Mouse (Mus musculus): Measurements from ENCODE around the gene Thsd4.
"Not testable (repeated sequence)": the region's sequence is repeated elsewhere in the genome, so short reads cannot be mapped to it uniquely, and the experiment has no call there.

Gene Thsd4

GRCm38 (mm10) chr9:60208843-60209242 lies 313.0 kb downstream of the Thsd4 start:
- DNase-seq (ENCODE audit: low read depth) = no peak

- no peak for DNase-seq (ENCODE audit: low read depth)
These were observed 318.7 kb downstream of the Thsd4 start for GRCm38 (mm10) chr9:60203141-60203540.

DNA sequence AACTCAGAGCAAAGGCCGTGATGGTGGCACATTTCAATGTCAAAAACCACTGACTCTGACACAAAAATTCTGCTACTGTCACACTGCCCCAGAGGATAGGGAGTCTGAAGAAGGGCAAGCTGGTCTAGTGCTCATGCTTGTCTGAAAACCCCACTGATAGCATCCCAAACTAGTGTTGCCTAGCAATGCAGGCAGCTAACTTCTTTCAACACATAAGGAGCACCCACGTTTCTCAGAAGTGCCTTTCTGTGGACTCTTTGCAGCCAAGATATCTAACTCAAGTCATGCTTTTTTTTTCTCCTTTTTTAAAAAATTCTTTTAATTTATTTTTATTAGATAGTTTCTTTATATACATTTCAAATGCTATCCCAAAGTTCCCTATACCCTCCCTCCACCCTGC lies 321.4 kb downstream of the Thsd4 start:
- no peak for DNase-seq (ENCODE audit: low read depth)

DNA sequence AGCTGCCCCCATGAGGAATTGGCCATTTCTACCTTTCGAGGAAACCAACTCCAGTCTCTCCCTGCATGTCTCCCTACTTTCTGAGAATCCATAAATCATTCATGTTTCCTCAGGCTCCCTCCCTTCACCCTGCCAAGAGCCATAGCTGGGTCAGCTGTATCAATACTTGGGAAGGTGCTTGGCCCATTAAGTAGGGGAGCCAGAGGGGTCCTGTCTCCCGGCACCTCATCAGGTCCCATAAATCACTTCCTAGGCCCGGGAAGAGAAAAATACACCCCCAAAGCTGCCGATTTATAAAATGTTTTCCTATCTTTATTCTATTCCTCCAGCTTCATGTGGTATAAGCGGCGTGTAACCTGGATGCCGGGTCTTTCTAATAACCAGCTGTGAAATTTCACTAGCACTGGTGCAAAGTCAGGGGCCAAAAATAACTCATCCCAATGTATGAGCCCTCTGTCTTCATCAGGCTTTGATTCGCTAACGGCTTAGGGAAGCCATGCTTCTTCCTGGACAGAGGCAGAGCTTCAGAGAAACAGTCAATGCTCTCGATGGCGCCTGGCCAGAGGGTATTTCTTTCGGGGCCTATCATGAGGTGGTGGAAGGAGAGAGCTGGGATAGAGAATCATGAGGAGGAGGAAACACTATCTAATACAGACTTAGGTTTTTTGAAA lies 323.2 kb downstream of the Thsd4 start:
- no peak for DNase-seq (ENCODE audit: low read depth)

DNA sequence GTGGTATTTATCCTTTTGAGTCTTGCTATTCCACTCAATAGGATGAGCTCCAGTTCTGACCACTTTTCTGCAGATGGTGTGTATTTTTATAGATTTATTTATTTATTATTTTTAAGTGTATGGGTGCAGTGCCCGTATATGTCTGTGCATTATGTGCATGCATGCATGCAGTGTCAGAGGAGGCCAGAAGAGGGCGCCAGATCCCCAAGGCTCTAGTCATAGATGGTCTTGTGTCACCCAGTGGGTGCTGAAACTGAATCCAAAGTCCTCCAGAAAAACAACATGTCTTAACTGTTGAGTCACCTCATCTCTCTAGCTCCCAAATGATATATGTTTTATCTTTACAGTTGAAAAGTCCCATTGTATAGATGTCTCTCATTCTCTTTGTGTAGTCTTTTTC lies 326.3 kb downstream of the Thsd4 start:
- peak; percentile 1 for DNase-seq (ENCODE audit: low read depth)

GRCm38 (mm10) chr9:60194905-60195304 lies 326.9 kb downstream of the Thsd4 start:
- DNase-seq (ENCODE audit: low read depth) = no peak

DNA sequence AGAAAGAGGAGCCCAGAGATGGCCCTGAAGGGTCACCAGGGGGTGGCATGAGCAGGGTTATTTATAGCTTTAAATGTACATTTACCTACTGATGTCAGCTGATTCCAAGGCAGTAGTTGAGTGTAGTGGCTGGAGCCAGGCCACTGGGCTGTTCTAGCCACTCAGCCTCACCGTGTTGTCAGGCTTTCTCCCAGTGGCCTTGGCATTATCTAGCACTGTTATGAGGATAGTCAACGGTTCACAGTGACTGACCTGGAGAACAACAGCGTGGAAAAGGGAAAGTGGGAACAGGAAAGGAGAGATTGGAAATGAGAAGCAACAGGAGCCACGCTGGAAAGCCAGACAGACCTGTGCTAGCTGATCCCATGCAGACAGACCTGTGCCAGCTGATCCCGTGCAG lies 329.5 kb downstream of the Thsd4 start:
- DNase-seq (ENCODE audit: low read depth) = no peak

DNA sequence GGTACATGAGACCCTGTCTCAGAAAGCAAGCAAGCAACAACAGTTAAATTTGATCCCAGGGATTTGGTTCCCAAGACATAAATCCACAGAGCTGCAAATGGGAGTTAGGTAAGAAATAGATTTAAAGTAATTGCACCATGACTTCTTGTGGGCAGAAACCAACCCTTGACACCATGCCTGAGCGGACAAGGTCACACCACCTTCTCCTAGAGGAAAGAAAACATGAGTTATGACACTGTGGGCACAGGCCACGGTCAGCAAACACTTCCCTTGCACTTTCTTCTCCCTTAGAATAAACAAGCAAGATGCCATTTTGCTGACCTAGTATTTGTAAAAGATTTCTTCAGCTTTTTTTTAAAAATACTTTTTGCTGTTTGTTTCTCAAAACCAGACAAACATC lies 334.4 kb downstream of the Thsd4 start:
- DNase-seq (ENCODE audit: low read depth) = no peak

GRCm38 (mm10) chr9:60186948-60187347 lies 334.9 kb downstream of the Thsd4 start:
- DNase-seq (ENCODE audit: low read depth) = no peak

- DNase-seq (ENCODE audit: low read depth) = no peak
These were observed 337.8 kb downstream of the Thsd4 start for GRCm38 (mm10) chr9:60184083-60184482.

- no peak for DNase-seq (ENCODE audit: low read depth)
These were observed 339.5 kb downstream of the Thsd4 start for GRCm38 (mm10) chr9:60182371-60182770.

- no peak for DNase-seq (ENCODE audit: low read depth)
These were observed 340.9 kb downstream of the Thsd4 start for GRCm38 (mm10) chr9:60180936-60181335.

DNA sequence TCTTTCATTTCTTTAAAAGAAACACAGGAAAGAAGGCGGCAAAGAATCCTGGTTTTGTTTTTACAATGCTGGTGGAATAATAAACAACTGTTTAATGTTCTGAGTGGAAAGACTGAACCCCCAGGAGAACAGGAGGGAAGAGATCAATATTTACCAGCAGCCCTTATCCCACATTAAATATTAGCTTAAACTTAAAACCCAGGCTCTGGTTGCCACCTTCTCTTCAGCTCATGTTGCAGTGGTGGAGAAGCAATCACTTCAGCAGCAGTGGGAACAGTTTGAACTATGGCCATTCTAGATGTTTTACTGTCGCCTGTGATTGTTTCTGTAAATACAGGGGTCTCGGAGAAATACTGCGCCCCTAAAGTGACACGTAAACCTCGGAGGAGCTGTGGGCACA lies 341.7 kb downstream of the Thsd4 start:
- no peak for DNase-seq (ENCODE audit: low read depth)

DNA sequence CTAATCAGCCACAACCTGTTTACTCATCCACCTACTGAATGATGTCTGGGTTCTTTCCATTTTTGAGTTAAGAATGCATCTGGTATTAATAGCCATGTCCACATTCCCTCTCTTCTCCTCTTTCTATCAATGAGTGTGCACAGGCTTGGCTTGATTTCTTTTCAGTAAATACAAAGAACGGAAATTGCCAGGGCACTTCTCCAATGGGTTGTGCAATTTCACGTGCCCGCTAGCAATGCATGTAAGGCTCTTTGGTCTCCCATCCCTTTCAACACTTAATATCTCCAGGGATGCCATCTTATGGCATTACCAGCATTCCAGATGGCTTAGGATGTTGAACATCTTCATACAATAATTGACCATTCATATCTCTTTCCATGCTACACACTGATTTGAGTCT lies 345.5 kb downstream of the Thsd4 start:
- DNase-seq (ENCODE audit: low read depth) = no peak

GRCm38 (mm10) chr9:60172459-60173060 lies 349.3 kb downstream of the Thsd4 start:
- not testable (repeated sequence) for DNase-seq (ENCODE audit: low read depth)

DNA sequence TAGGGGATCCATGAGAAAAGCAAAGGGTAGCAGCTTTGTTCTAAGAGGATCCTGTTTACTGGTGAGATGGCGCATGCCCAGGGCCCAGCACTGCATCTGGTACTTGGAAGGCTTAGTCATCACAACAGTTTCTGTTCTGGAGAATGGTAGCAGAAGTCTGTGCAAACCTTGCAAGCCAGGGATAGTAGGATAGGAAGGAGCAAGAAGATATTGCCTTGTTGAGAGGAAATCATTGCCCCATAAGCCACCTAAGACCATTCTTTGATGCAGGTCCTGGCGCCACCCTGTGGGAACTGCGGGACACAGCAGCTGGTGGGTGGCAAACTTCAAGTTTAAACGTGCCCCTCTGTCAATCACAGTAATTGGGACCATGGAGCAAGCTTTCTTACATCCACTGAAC lies 354.9 kb downstream of the Thsd4 start:
- no peak for DNase-seq (ENCODE audit: low read depth)

GRCm38 (mm10) chr9:60160855-60161254 lies 361.0 kb downstream of the Thsd4 start:
- no peak for DNase-seq (ENCODE audit: low read depth)

GRCm38 (mm10) chr9:60160194-60160593 lies 361.7 kb downstream of the Thsd4 start:
- DNase-seq (ENCODE audit: low read depth) = no peak

DNA sequence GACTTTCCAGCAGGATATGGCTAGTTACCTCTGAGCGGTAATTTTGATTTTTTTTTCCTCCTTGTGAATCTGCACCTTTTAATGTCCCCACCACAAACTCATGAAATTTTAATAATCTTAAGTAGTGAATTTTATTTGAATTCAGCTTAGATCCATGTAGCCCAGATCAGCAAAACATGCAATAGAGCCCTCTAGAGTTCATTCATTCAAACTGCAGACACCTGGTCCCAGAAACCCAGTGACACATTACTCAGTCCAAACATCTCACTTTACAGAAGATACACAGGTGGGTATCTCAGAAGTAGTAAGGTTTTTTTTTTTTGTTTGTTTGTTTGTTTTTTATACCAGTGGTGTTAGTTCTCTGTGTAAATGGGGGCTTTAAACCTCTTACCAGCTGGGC lies 368.9 kb downstream of the Thsd4 start:
- DNase-seq (ENCODE audit: low read depth) = no peak

DNA sequence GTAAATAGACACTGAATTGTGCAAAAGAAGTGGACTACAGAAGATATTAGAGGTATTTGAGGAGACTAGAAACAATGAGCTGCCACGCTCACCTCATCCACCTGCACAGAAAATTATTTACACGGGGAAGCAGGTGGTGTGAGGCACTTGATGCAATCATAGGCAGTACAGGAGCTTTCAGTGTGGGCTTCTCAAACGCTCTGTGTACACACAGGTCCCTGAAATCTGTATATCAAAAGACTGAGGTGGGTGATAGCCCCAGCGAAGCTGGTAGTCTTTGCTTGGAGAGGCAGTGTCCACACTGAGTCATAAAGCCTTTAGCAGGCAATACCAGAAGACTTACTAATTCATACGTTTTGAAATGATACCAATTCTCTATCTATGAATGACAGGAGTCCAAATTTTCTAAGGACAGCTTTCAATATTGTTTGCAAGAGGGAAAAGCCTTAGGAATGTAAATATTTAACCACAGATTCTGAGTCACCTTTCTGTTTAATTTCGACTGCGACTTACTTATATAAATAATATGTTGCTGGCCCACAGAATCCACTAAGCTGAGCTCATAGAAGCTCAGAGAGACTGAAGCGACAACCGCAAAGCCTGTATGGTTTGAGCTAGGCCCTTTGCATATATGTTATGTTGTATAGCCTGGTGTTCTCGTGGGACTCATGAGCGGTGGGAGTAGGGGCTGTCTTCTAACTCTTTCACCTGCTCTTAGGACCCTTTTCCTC lies 369.8 kb downstream of the Thsd4 start:
- DNase-seq (ENCODE audit: low read depth) = no peak

DNA sequence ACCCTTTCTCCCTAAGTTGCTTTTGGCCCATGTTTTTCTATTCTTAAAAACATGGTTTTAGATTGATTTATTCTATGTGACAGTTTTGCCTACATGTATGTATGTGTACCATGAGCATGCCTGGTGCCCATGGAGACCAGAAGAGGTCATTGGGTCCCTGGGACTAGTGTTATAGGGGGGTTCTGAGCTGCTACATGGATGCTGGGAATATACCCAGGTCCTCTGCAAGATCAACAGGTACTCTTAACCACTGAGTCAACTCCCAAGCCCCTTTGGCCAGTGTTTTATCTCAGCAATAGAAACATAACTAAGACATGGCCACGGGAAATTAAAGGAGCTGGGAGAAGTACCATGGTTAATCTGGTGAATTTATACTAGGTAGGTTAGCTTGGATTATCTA lies 371.3 kb downstream of the Thsd4 start:
- no peak for DNase-seq (ENCODE audit: low read depth)

- DNase-seq (ENCODE audit: low read depth) = no peak
These were observed 372.9 kb downstream of the Thsd4 start for GRCm38 (mm10) chr9:60148988-60149387.

DNA sequence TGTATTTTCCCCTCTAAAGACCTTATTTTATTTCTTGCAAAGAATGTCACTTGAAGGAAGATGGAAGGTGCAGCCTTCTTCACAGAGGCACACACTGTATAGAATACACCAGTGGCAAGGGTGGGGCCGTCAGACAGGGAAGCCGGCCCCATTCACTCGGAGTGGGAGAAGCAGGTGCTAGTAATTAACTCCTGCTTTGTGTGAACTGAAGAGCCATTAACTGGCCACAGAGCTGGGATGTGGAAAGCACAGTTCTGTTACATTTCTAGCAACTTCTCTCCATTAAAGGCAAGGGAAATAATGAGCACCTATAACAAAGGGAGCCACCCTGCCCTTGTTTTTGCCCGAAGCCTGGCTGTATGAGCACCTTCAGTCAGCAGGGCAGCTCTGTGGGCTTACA lies 374.4 kb downstream of the Thsd4 start:
- DNase-seq (ENCODE audit: low read depth) = no peak

Measured in c-Kit-positive CD71-negative TER-119-negative erythroid progenitor cells, embryonic 14.5 days (primary cell).